ENCODE assay signal across 11 mouse cellular contexts in the genomic region with DNA sequence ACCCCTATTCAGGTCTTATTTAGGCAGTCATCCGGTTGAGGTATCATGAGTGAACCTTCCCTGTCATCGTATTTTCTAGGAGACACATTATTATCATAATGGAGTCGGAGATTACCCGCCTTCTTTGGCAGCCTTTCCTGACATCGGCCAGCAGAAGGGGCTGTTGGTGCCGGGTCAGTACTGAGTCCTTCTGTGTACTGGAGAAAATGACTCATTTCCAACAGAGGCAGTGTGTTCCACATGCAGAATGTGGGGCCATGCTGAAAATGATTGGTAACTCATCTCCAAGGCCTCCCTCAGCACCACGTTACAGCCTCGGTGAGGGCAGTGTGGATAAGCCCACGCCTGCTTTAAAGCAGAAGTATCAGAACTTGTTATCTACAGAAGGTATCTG.
DNase-seq lines count a peak whose midpoint lies in the region; ATAC-seq and TF ChIP-seq lines count a peak whose summit lies in the region.
"Had no signal": no experiment of that assay in that cellular context is flagged by ENCODE, and none has a peak within 500 bp of the region (broad histone marks: within the 10 kb centered on the region; RNA-seq: fewer than 3 reads in every experiment).

No protein-coding gene starts in this region.

- H3K36me3 ChIP-seq in intestine, embryonic 14.5 days (ENCODE audit: control insufficient read depth, insufficient read depth, low read length) = peaks cover 7% of the 10 kb centered on the region; the same call in 1 of the 2 replicates
- H3K36me3 ChIP-seq in intestine, embryonic 16.5 days (ENCODE audit: control insufficient read depth, insufficient read depth, low read length) = no peaks in the 10 kb centered on the region
- H3K36me3 ChIP-seq in midbrain, postnatal 0 days (ENCODE audit: insufficient read depth, low read length) = no peaks in the 10 kb centered on the region
- peaks cover 3% of the 10 kb centered on the region; the same call in 1 of the 2 replicates for H3K36me3 ChIP-seq in midbrain, embryonic 13.5 days

- no peak overlapping the region for H3K4me2 ChIP-seq in intestine, embryonic 14.5 days (ENCODE audit: low read length)
- no peak overlapping the region for H3K4me2 ChIP-seq in intestine, embryonic 16.5 days (ENCODE audit: low read depth, low read length)
- H3K4me2 ChIP-seq in midbrain, postnatal 0 days (ENCODE audit: low read depth, low read length, poor library complexity, severe bottlenecking) = no peak overlapping the region
- H3K4me2 ChIP-seq in midbrain, embryonic 13.5 days (replicated peaks) = no peak overlapping the region
- H3K4me2 ChIP-seq: limb, embryonic 13.5 days had no signal

- TF ChIP-seq CTCF in midbrain, postnatal 0 days (IDR thresholded peaks at IDR 0.05) = peak; percentile 25
- peak; percentile 61 for TF ChIP-seq CTCF in bone marrow macrophage, adult 2 months (IDR thresholded peaks at IDR 0.05; ENCODE audit: low read depth, low read length)

- TF ChIP-seq POLR2A in bone marrow macrophage, adult 2 months (IDR thresholded peaks at IDR 0.05; ENCODE audit: borderline replicate concordance, low read depth, low read length) = no peak

- no peak overlapping the region for H3K9ac ChIP-seq in intestine, embryonic 14.5 days (ENCODE audit: low read length)
- no peak overlapping the region for H3K9ac ChIP-seq in intestine, embryonic 16.5 days (ENCODE audit: low read depth, low read length)
- H3K9ac ChIP-seq in midbrain, postnatal 0 days (replicated peaks; ENCODE audit: low read length, poor library complexity, severe bottlenecking) = no peak overlapping the region
- H3K9ac ChIP-seq in midbrain, embryonic 13.5 days (replicated peaks) = no peak overlapping the region
- H3K9ac ChIP-seq: limb, embryonic 13.5 days had no signal

- no peak overlapping the region for H3K27ac ChIP-seq in intestine, embryonic 14.5 days (ENCODE audit: low read depth)
- no peak overlapping the region for H3K27ac ChIP-seq in intestine, embryonic 16.5 days (ENCODE audit: low read length)
- no peak overlapping the region for H3K27ac ChIP-seq in midbrain, postnatal 0 days (ENCODE audit: low read depth, low read length)
- no peak overlapping the region for H3K27ac ChIP-seq in midbrain, embryonic 13.5 days
- peak overlapping the region; percentile 81 for H3K27ac ChIP-seq in bone marrow macrophage, adult 2 months (ENCODE audit: insufficient read depth, low read depth, low read length)
- H3K27ac ChIP-seq: limb, embryonic 13.5 days had no signal

- peak; percentile 45 for DNase-seq in intestine, embryonic 14.5 days (ENCODE audit: low spot score)
- no peak for DNase-seq in midbrain, postnatal 0 days (ENCODE audit: low spot score)
- DNase-seq in cerebellum, adult 11 months = no peak
- DNase-seq in right cerebral cortex, adult 18-20 months = no peak
- DNase-seq: kidney, adult 11 months; midbrain, embryonic 14.5 days; right cerebral cortex, postnatal 14 days had no signal

- H3K4me3 ChIP-seq in intestine, embryonic 14.5 days (ENCODE audit: low read depth, low read length) = no peak overlapping the region
- no peak overlapping the region for H3K4me3 ChIP-seq in intestine, embryonic 16.5 days (ENCODE audit: low read length)
- no peak overlapping the region for H3K4me3 ChIP-seq in midbrain, postnatal 0 days (ENCODE audit: low read depth, low read length)
- no peak overlapping the region for H3K4me3 ChIP-seq in midbrain, embryonic 13.5 days (replicated peaks)
- H3K4me3 ChIP-seq in bone marrow macrophage, adult 2 months (ENCODE audit: insufficient read depth, low read length) = no peak overlapping the region
- H3K4me3 ChIP-seq: limb, embryonic 13.5 days had no signal

- no peak for ATAC-seq in intestine, embryonic 14.5 days (replicated peaks; ENCODE audit: low FRiP score, low TSS enrichment, low read depth)
- no peak for ATAC-seq in intestine, embryonic 16.5 days
- no peak for ATAC-seq in midbrain, postnatal 0 days (ENCODE audit: low FRiP score)
- no peak for ATAC-seq in midbrain, embryonic 13.5 days

- no peaks in the 10 kb centered on the region for H3K9me3 ChIP-seq in intestine, embryonic 14.5 days (ENCODE audit: control insufficient read depth, low read length)
- H3K9me3 ChIP-seq in intestine, embryonic 16.5 days (ENCODE audit: control insufficient read depth, low read length) = no peaks in the 10 kb centered on the region
- H3K9me3 ChIP-seq in midbrain, postnatal 0 days (ENCODE audit: low read length) = no peaks in the 10 kb centered on the region
- H3K9me3 ChIP-seq in midbrain, embryonic 13.5 days = no peaks in the 10 kb centered on the region
- H3K9me3 ChIP-seq: limb, embryonic 13.5 days had no signal

- no peaks in the 10 kb centered on the region for H3K27me3 ChIP-seq in intestine, embryonic 14.5 days (replicated peaks; ENCODE audit: control insufficient read depth, insufficient read depth, low read length)
- no peaks in the 10 kb centered on the region for H3K27me3 ChIP-seq in intestine, embryonic 16.5 days (replicated peaks; ENCODE audit: control insufficient read depth, insufficient read depth, low read length)
- H3K27me3 ChIP-seq in midbrain, postnatal 0 days (ENCODE audit: insufficient read depth, low read length) = no peaks in the 10 kb centered on the region
- H3K27me3 ChIP-seq in midbrain, embryonic 13.5 days = no peaks in the 10 kb centered on the region
- H3K27me3 ChIP-seq: limb, embryonic 13.5 days had no signal

- H3K4me1 ChIP-seq in intestine, embryonic 14.5 days (replicated peaks; ENCODE audit: control insufficient read depth, insufficient read depth, low read length) = no peaks in the 10 kb centered on the region
- H3K4me1 ChIP-seq in intestine, embryonic 16.5 days (ENCODE audit: control insufficient read depth, insufficient read depth, low read length) = no peaks in the 10 kb centered on the region
- H3K4me1 ChIP-seq in midbrain, postnatal 0 days (ENCODE audit: insufficient read depth, low read length) = no peaks in the 10 kb centered on the region
- 0 out of 2 replicates have a peak, but pooled peaks cover 5% of the 10 kb centered on the region for H3K4me1 ChIP-seq in midbrain, embryonic 13.5 days (replicated peaks)
- peaks cover 45% of the 10 kb centered on the region for H3K4me1 ChIP-seq in bone marrow macrophage, adult 2 months (ENCODE audit: control insufficient read depth, insufficient read depth, low read length)
- H3K4me1 ChIP-seq: limb, embryonic 13.5 days had no signal

- 79% methylated on average over 9 of the region's 9 CpGs for WGBS in intestine, embryonic 14.5 days
- 72% methylated on average over 9 of the region's 9 CpGs for WGBS in intestine, embryonic 16.5 days
- WGBS in midbrain, postnatal 0 days = 71% methylated on average over 9 of the region's 9 CpGs
- WGBS in midbrain, embryonic 13.5 days = 60% methylated on average over 9 of the region's 9 CpGs
